Mouse (Mus musculus) heart, adult 11 months (tissue): ENCODE data around the gene Panx2.

Experiments
- DNase-seq: peaks from one replicate; pipeline ENCODE4 v3.0.0; 2022

Gene Panx2

GRCm38 (mm10) chr15:89075478-89076147 lies 16.1 kb downstream of the Panx2 start:
- DNase-seq, result peak; percentile 99

- DNase-seq, result peak; percentile 96
Measured at GRCm38 (mm10) chr15:89076156-89076731, 16.7 kb downstream of the Panx2 start.

- DNase-seq, result peak; percentile 97
Measured at GRCm38 (mm10) chr15:89078208-89078836, 18.8 kb downstream of the Panx2 start.

GRCm38 (mm10) chr15:89083906-89084305 lies 24.4 kb downstream of the Panx2 start:
- DNase-seq, result no peak

GRCm38 (mm10) chr15:89084826-89085225 lies 25.3 kb downstream of the Panx2 start:
- no peak for DNase-seq

- DNase-seq, result peak; percentile 100
Measured at GRCm38 (mm10) chr15:89088607-89089247, 29.2 kb downstream of the Panx2 start, which contains the start of gene Selenoo. Selenoo (plus strand) TSS chr15:89089084.

- no peak for DNase-seq
Measured at GRCm38 (mm10) chr15:89089248-89090051, 29.9 kb downstream of the Panx2 start.

- DNase-seq, result no peak
Measured at GRCm38 (mm10) chr15:89090662-89091061, 31.1 kb downstream of the Panx2 start.

- no peak for DNase-seq
Measured at GRCm38 (mm10) chr15:89092181-89092580, 32.6 kb downstream of the Panx2 start.

GRCm38 (mm10) chr15:89097450-89097849 lies 37.9 kb downstream of the Panx2 start:
- DNase-seq, result no peak

GRCm38 (mm10) chr15:89098616-89099015 lies 39.1 kb downstream of the Panx2 start:
- DNase-seq, result no peak

GRCm38 (mm10) chr15:89100823-89101222 lies 41.3 kb downstream of the Panx2 start:
- no peak for DNase-seq

GRCm38 (mm10) chr15:89102646-89103045 lies 43.1 kb downstream of the Panx2 start:
- no peak for DNase-seq

GRCm38 (mm10) chr15:89103921-89104320 lies 44.4 kb downstream of the Panx2 start:
- DNase-seq, result no peak

GRCm38 (mm10) chr15:89104425-89104824 lies 44.9 kb downstream of the Panx2 start:
- no peak for DNase-seq

- no peak for DNase-seq
Measured at GRCm38 (mm10) chr15:89106073-89106472, 46.5 kb downstream of the Panx2 start.

- no peak for DNase-seq
Measured at GRCm38 (mm10) chr15:89106976-89107375, 47.4 kb downstream of the Panx2 start.

- peak; percentile 93 for DNase-seq
Measured at GRCm38 (mm10) chr15:89110147-89110546, 50.6 kb downstream of the Panx2 start.

- no peak for DNase-seq
Measured at GRCm38 (mm10) chr15:89118007-89118406, 58.5 kb downstream of the Panx2 start.

- peak; percentile 99 for DNase-seq
Measured at GRCm38 (mm10) chr15:89122649-89123366, 63.3 kb downstream of the Panx2 start, which contains the start of gene Tubgcp6. Tubgcp6 (minus strand) TSS chr15:89123112.
